Mouse (Mus musculus): ENCODE measurements around the gene Rhox7b. TPM values are rescaled to one million over a fixed set of nuclear protein-coding genes. Genes with fewer than 3 reads are reported as not detected.
A peak's percentile ranks its signal among the peaks of the same experiment; 100 is the strongest.
"Not testable (repeated sequence)": the region's sequence is repeated elsewhere in the genome, so short reads cannot be mapped to it uniquely, and the experiment has no call there.

Rhox7b gene
- 0.16 and 0.34 TPM in 2 replicates for polyA plus RNA-seq (2012; rRNA removed)

DNA sequence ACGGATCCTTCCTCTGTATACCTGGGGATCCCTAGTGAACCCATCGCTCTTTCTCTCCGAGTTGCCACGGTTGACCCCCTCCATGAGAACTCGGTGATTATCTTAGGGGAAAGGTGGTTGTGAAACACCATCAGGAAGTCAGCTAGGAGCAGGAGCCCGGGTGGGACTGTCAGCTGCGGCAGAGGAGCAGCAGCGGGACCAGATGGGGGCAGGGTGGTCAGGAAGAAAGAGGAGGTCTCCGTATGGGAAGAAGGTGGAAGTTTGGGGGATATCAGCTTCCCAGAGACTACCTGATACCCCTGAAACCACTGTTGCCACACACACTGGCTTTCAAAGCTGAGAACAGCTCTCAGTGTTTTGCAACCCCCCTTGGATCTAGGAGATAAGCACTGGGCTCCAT is at the start of gene Rhox7b:
TSS of gene Rhox7b (minus strand) at position 101 of the 400 bp plus-strand sequence.
- H3K36me3 ChIP-seq (ENCODE audit: control insufficient read depth, insufficient read depth, low read length); H3K27ac ChIP-seq (ENCODE audit: control insufficient read depth, insufficient read depth, low read depth, low read length); H3K4me3 ChIP-seq (ENCODE audit: control insufficient read depth, low read depth, low read length); H3K4me1 ChIP-seq (ENCODE audit: control insufficient read depth, insufficient read depth, low read length); H3K27me3 ChIP-seq (ENCODE audit: control insufficient read depth, insufficient read depth, low read length): not testable (repeated sequence)

DNA sequence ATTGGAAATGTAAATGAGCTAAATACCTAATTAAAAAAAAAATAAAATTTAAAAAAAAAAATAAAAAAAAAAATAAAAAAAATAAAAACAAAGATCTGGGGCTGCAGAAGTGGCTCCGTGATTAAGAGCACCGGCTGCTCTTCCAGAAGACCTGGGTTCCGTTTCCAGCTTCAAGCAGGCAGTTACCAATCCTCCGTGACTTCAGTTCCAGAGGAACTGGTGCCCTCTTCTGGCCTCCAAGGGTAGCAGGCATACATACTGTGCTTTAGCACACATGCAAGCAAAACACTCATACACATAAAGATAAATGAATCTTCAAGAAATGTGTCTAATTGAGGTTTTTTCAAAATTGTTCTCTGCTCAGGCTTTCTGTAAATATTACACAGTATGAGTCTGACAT is 19.3 kb upstream of the Rhox7b start:
- Histone ChIP-seq H3K4me1 (ENCODE audit: control insufficient read depth, insufficient read depth, low read length) (no peaks in the 10 kb centered on the region), H3K4me3 (ENCODE audit: control insufficient read depth, low read depth, low read length) (no peak overlapping the region), H3K27ac (ENCODE audit: control insufficient read depth, insufficient read depth, low read depth, low read length) (no peak overlapping the region), H3K36me3 (ENCODE audit: control insufficient read depth, insufficient read depth, low read length) (no peaks in the 10 kb centered on the region), H3K27me3 (ENCODE audit: control insufficient read depth, insufficient read depth, low read length) (no peaks in the 10 kb centered on the region)
- TF ChIP-seq CTCF (IDR thresholded peaks at IDR 0.05; ENCODE audit: control insufficient read depth, insufficient read depth, insufficient replicate concordance, low read depth, low read length) (no peak), POLR2A (IDR thresholded peaks at IDR 0.05; ENCODE audit: control insufficient read depth, low read depth, low read length) (no peak)

DNA sequence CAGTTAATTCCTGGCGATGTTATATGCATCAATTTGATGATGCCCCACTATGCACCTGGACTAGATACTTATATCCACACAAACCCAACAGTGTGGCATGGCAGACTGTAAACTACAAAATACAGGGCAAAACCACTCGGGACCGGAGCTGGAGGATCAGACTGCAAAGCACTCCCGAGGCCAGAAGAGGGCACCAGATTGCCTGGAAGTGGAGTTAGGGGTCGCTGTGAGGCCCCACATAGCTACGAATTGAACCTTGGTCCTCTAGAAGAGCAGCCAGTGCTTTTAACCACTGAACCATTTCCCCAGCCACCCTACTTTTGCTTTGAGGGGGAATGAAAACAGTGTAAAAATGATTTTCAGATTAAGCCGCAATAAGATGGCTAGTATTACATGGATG is 11.5 kb upstream of the Rhox7b start:
- Histone ChIP-seq H3K27me3 (ENCODE audit: control insufficient read depth, insufficient read depth, low read length) (no peaks in the 10 kb centered on the region), H3K4me3 (ENCODE audit: control insufficient read depth, low read depth, low read length) (no peak overlapping the region), H3K4me1 (ENCODE audit: control insufficient read depth, insufficient read depth, low read length) (no peaks in the 10 kb centered on the region), H3K27ac (ENCODE audit: control insufficient read depth, insufficient read depth, low read depth, low read length) (no peak overlapping the region), H3K36me3 (ENCODE audit: control insufficient read depth, insufficient read depth, low read length) (no peaks in the 10 kb centered on the region)
- TF ChIP-seq POLR2A (IDR thresholded peaks at IDR 0.05; ENCODE audit: control insufficient read depth, low read depth, low read length) (no peak), CTCF (IDR thresholded peaks at IDR 0.05; ENCODE audit: control insufficient read depth, insufficient read depth, insufficient replicate concordance, low read depth, low read length) (peak; percentile 11; the same call in 1 of the 2 replicates)

DNA sequence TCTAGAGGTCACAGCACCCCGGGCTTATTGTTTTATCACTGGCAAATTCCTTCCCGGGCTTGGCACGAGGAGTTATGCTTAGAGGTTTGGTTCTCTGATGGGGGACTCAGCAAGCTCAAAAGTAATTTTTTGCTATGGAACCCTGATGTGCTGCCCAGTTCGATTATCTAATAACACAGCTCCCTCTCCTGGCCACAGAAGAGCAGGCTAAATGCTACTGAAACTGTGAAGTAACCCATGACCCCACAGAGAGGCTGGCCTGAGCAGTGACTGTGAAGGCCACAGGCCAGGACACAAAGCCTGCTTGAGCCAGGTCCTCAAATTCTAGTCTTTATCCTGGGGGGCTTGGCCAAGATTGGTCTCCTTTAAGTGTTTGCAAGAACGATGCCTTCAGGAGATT is 6.7 kb upstream of the Rhox7b start:
- TF ChIP-seq CTCF (IDR thresholded peaks at IDR 0.05; ENCODE audit: control insufficient read depth, insufficient read depth, insufficient replicate concordance, low read depth, low read length) (no peak), POLR2A (IDR thresholded peaks at IDR 0.05; ENCODE audit: control insufficient read depth, low read depth, low read length) (no peak)
- Histone ChIP-seq H3K27ac (ENCODE audit: control insufficient read depth, insufficient read depth, low read depth, low read length) (no peak overlapping the region), H3K27me3 (ENCODE audit: control insufficient read depth, insufficient read depth, low read length) (no peaks in the 10 kb centered on the region), H3K4me1 (ENCODE audit: control insufficient read depth, insufficient read depth, low read length) (peaks cover 3% of the 10 kb centered on the region), H3K36me3 (ENCODE audit: control insufficient read depth, insufficient read depth, low read length) (no peaks in the 10 kb centered on the region), H3K4me3 (ENCODE audit: control insufficient read depth, low read depth, low read length) (no peak overlapping the region)

- H3K4me1 ChIP-seq (ENCODE audit: control insufficient read depth, insufficient read depth, low read length); H3K27ac ChIP-seq (ENCODE audit: control insufficient read depth, insufficient read depth, low read depth, low read length); H3K4me3 ChIP-seq (ENCODE audit: control insufficient read depth, low read depth, low read length); H3K27me3 ChIP-seq (ENCODE audit: control insufficient read depth, insufficient read depth, low read length); H3K36me3 ChIP-seq (ENCODE audit: control insufficient read depth, insufficient read depth, low read length): not testable (repeated sequence)
Measured at GRCm38 (mm10) chrX:37901670-37902069, 4.6 kb upstream of the Rhox7b start, which contains the start of gene Rhox9. Rhox9 (minus strand) TSS chrX:37901770.

DNA sequence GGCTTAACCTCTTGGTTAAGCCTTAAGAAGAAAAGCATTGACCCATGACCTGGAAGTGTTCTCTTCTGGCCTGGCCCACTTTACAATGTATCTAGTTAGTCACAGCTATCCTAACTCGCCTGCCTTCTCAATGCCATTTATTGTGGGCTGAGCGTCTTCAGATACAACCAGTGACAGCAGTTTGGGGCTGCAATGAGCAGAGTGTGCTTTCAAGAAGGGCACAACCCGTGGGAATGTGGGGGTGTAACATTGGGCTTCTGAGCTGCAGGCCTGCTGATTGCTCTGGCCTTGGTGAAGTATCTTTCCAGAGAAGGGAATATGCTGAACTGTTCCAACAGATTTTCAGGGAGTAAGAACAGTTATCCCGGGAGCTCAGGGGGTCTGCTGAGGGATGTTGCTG is 18.2 kb downstream of the Rhox7b start, which contains the start of gene Rhox8:
TSS of gene Rhox8 (minus strand) at position 101 of the 400 bp plus-strand sequence.
- TF ChIP-seq CTCF (IDR thresholded peaks at IDR 0.05; ENCODE audit: control insufficient read depth, insufficient read depth, insufficient replicate concordance, low read depth, low read length) (no peak), POLR2A (IDR thresholded peaks at IDR 0.05; ENCODE audit: control insufficient read depth, low read depth, low read length) (no peak)
- no peaks in the 10 kb centered on the region for H3K4me1 ChIP-seq (ENCODE audit: control insufficient read depth, insufficient read depth, low read length)
- no peaks in the 10 kb centered on the region for H3K27me3 ChIP-seq (ENCODE audit: control insufficient read depth, insufficient read depth, low read length)
- no peaks in the 10 kb centered on the region for H3K36me3 ChIP-seq (ENCODE audit: control insufficient read depth, insufficient read depth, low read length)
- 0 out of 2 replicates have a peak within 1 kb of the TSS, but pooled peaks have one; percentile 13 for H3K27ac ChIP-seq (ENCODE audit: control insufficient read depth, insufficient read depth, low read depth, low read length)
- H3K4me3 ChIP-seq (ENCODE audit: control insufficient read depth, low read depth, low read length): peak within 1 kb of the TSS; percentile 25

GRCm38 (mm10) chrX:37871641-37872040 is 25.4 kb downstream of the Rhox7b start:
- H3K36me3 ChIP-seq (ENCODE audit: control insufficient read depth, insufficient read depth, low read length): no peaks in the 10 kb centered on the region
- TF ChIP-seq CTCF (IDR thresholded peaks at IDR 0.05; ENCODE audit: control insufficient read depth, insufficient read depth, insufficient replicate concordance, low read depth, low read length): no peak
- no peak for TF ChIP-seq POLR2A (IDR thresholded peaks at IDR 0.05; ENCODE audit: control insufficient read depth, low read depth, low read length)
- no peaks in the 10 kb centered on the region for H3K4me1 ChIP-seq (ENCODE audit: control insufficient read depth, insufficient read depth, low read length)
- no peaks in the 10 kb centered on the region for H3K27me3 ChIP-seq (ENCODE audit: control insufficient read depth, insufficient read depth, low read length)
- no peak overlapping the region for H3K27ac ChIP-seq (ENCODE audit: control insufficient read depth, insufficient read depth, low read depth, low read length)
- no peak overlapping the region for H3K4me3 ChIP-seq (ENCODE audit: control insufficient read depth, low read depth, low read length)

Other genes with a start within 250 kb of the Rhox7b start
- gene Rhox4g, start 245.9 kb downstream of the Rhox7b start, polyA plus RNA-seq (2012; rRNA removed): not detected in 2 replicates
- gene Rhox3h, start 228.5 kb downstream of the Rhox7b start, polyA plus RNA-seq (2012; rRNA removed): 0.29 and 0.47 TPM in 2 replicates
- gene Rhox2h, start 224.0 kb downstream of the Rhox7b start, polyA plus RNA-seq (2012; rRNA removed): not detected in 2 replicates
- 9.3 and 15.5 TPM in 2 replicates for gene Rhox5, start 92.4 kb downstream of the Rhox7b start, polyA plus RNA-seq (2012; rRNA removed)
- gene Rhox6, start 70.3 kb downstream of the Rhox7b start, polyA plus RNA-seq (2012; rRNA removed): not detected in 2 replicates
- not detected in 2 replicates for gene Rhox7a, start 65.5 kb downstream of the Rhox7b start, polyA plus RNA-seq (2012; rRNA removed)
- gene Rhox8, start 18.3 kb downstream of the Rhox7b start, polyA plus RNA-seq (2012; rRNA removed): 6.1 and 10.7 TPM in 2 replicates
- gene Rhox9, start 4.5 kb upstream of the Rhox7b start, polyA plus RNA-seq (2012; rRNA removed): not detected in 2 replicates
- 7.4 and 9.9 TPM in 2 replicates for gene Btg1-ps1, start 121.6 kb upstream of the Rhox7b start, polyA plus RNA-seq (2012; rRNA removed)
- 13.6 and 17.9 TPM in 2 replicates for gene Btg1-ps2, start 145.9 kb upstream of the Rhox7b start, polyA plus RNA-seq (2012; rRNA removed)
- 0.35 and 0.60 TPM in 2 replicates for gene Rhox10, start 169.2 kb upstream of the Rhox7b start, polyA plus RNA-seq (2012; rRNA removed)
- gene Rhox11, start 187.9 kb upstream of the Rhox7b start, polyA plus RNA-seq (2012; rRNA removed): 2.8 and 2.9 TPM in 2 replicates
- not detected in 2 replicates for gene Rhox12, start 213.7 kb upstream of the Rhox7b start, polyA plus RNA-seq (2012; rRNA removed)
- gene Rhox13, start 224.0 kb upstream of the Rhox7b start, polyA plus RNA-seq (2012; rRNA removed): 6.0 TPM in 2 replicates